Mouse (Mus musculus): ENCODE results near the gene Pou2f3.

DNA sequence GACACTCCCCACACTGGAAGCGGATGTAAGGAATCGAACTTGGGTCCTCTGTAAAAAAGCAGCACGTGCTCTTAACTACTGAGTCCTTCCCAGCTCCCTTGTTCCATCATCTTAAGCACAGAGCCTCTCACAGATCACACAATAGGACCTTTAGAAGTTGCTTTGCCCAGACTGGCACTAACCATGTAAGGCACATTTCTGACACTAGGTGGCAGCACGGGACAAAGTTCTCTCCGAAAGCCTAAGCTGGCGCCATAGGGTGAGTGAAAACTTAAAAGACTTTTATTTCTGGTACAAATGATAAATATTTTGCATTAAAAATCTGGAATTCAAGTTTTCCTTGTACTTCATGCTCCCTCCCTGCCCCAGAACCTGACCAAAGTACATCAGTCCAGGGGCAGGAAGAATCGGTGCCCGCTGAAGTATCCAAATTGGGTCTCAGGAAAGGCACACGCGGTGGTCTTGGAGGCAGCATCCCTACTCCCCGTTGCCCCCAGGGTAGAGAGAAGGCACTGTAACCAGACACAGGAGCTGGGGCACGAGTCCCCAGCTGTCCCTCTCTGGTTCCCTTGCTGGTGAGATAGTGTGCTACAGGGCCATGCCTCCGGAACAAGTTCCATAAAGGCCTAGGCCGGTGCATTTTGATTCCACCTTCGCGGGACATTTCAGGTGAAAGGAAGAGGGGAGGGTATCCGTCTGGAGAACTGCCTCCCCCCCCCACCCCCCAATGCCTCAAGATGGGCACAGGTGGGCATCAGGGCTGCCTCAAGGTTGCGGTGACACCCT lies 11.7 kb upstream of the Pou2f3 start:
- TF ChIP-seq CTCF (IDR thresholded peaks at IDR 0.05; ENCODE audit: control insufficient read depth, insufficient read depth, low read length) (peak; percentile 75), POLR2A (IDR thresholded peaks at IDR 0.05; ENCODE audit: borderline replicate concordance, control insufficient read depth, low read depth, low read length) (no peak)

Measured in bone marrow, adult 2 months (tissue).